Mouse (Mus musculus): ENCODE data around the gene Rcc2.

DNA sequence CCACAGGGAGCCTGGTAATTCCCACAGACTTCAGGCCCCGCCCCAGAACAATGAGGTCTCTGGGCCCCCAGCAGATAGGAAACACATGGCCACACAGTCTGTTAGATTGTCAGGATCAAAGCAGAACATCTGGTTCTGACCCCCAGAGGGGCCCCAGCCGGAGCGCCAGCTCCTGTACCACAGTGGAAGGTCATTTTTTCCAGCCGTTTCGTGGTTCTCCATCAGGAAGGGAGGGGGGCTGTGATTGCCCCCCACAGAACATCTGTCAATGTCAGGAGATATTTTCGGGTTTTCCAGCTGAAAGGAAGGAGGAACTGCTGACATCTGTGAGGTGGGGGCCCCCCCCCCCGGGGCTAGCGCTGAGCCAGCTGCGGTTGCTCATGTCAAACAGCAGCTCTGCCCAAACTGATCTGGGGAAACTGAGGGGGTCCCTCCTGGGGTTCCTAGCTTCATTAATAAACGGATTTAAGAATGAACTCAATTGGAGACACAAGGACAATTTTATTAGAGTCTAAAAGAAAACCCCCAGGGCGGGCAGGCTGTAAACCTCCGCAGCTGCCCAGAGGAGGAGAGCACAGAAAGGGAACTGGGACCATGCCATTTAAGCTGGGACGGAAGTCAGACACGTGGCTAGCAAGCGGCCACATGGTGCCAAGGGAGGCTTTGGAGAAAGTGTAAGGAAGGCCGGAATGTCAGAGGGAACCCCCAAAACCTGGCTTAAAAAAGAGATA lies 16.0 kb upstream of the Rcc2 start:
- TF ChIP-seq CTCF (IDR thresholded peaks at IDR 0.05), result 0 out of 2 replicates have a peak, but pooled peaks have one; percentile 1
- TF ChIP-seq EP300 (IDR thresholded peaks at IDR 0.05), result peak; percentile 43; the same call in 1 of the 2 replicates
